In the genomic region with DNA sequence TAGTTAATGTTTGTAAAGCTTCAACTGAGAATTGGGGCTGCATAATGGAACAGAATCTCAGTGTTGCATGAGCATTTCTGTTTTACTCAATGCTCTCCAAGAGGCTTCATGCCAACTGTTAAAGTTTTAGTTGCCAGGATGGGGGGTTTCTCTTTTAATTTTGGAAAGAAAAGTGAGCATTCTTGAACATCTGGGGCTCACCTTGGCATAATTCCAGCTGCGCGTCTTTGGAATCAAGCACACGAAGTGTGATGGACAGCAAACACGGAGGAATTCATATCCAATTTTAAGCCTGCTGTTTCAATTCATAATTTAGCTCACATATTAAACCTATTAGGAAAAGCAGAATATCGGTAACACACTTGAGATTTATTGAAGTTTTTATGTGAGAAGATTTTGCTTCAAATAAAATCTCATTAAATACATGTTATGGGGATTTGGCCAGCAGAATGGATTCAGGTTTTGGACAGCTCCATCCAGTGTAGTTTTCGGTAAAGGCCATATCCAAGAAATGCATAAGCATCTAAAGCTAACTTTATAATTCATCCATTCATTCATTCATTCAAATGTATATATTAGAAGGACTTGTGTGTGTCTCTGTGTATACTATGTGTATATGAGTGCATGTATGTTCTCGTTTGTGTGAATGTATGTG, we compare ENCODE assay signal across 12 mouse cellular contexts.
"Had no signal": no experiment of that assay in that cellular context is flagged by ENCODE, and none has a peak within 500 bp of the region (broad histone marks: within the 10 kb centered on the region; RNA-seq: fewer than 3 reads in every experiment).

No protein-coding gene starts in this region.

- H3K27me3 ChIP-seq: limb, embryonic 13.5 days; liver, embryonic 15.5 days; midbrain, embryonic 15.5 days had no signal

- H3K4me1 ChIP-seq: liver, embryonic 15.5 days; midbrain, embryonic 15.5 days had no signal

- H3K9me3 ChIP-seq: limb, embryonic 13.5 days; liver, embryonic 15.5 days; midbrain, embryonic 15.5 days had no signal

- ATAC-seq: midbrain, embryonic 15.5 days had no signal

- H3K27ac ChIP-seq: limb, embryonic 13.5 days; liver, embryonic 15.5 days; midbrain, embryonic 15.5 days had no signal

- H3K4me3 ChIP-seq: limb, embryonic 13.5 days; liver, embryonic 15.5 days; midbrain, embryonic 15.5 days had no signal

- DNase-seq: kidney, adult 11 months; kidney, adult 9 months; kidney, postnatal 10 days; layer of hippocampus, postnatal 36 days; lung, adult 2 months; right cerebral cortex, adult 18-20 months; right cerebral cortex, postnatal 25 days; thymus, postnatal 36 days had no signal

- H3K9ac ChIP-seq: limb, embryonic 13.5 days; liver, embryonic 15.5 days; midbrain, embryonic 15.5 days had no signal

- H3K4me2 ChIP-seq: limb, embryonic 13.5 days; liver, embryonic 11.5 days; liver, embryonic 15.5 days; midbrain, embryonic 15.5 days had no signal

- H3K36me3 ChIP-seq: limb, embryonic 13.5 days; liver, embryonic 15.5 days; midbrain, embryonic 15.5 days had no signal
